Mouse (Mus musculus) ovary, postnatal 36 days (tissue): ENCODE measurements around the gene Hist3h2a.

Experiments used
- DNase-seq: peaks from one replicate; pipeline ENCODE4 v3.0.0; 2022; ENCODE audit warnings: low spot score, mixed read lengths

Gene Hist3h2a

GRCm38 (mm10) chr11:58993091-58993670 is 38.7 kb downstream of the Hist3h2a start:
- no peak for DNase-seq

GRCm38 (mm10) chr11:58994337-58994826 is 39.9 kb downstream of the Hist3h2a start:
- peak; percentile 41 for DNase-seq

DNA sequence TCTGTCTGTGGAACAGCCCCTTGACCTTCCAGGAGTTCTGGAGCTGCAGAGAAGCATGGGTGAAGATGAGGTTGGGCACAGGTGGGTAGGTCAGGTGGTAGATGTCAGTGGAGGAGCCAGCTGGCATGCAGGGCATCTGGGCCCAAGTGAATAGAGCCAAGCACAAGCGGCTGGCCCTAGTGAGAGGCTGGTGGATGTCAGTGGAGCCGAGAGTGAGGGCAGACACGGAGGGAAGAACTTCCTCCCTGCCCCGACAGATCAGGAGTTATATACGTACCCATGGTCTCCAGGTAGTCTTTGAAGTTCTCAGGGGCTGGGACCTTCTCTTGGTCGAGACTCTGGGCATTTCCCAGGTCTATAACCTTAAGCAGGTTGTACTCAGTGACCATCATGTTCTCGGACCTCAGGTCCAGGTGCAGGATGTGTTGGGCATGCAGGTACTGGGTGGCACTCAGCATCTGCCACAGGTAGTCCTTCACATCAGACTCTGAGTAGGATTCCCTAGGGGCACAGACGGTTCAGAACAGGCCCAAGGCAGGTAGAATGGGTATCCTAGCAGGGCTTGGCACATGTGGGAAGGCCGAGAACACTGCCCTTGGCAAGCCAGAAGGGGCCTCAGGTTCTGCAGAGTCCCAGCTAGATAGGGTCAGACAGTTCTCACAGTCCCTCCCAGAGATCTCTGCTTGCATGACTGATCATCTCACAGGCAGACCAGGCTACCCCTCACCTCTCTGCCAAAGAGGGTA is 40.7 kb downstream of the Hist3h2a start:
- DNase-seq, result no peak

DNA sequence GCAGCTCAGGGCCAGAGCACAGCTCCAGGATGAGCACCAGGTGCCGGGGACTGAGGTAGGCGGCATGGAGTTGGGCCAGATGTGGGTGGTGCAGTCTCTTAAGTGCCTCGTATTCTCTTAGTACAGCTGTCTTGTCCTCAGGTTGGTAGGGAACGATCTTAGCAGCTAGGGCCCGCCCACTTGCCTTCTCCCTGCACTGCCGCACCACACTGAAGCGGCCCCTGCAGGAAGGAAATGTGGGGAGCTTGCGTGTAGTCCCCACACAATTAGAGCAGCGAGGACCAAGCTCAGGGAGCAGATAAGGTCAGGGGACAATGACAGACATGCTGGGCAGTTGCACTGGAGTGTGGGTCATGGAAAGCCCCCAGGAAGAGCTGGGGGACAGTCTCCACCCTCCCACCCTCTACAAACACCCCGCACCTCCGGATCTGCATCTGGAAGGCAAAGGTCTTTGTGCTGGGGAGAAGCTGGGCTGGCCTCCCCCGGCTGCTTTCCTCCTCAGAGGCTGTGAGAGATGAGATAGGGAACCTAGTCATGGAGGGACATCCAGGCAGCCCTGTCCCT is 41.4 kb downstream of the Hist3h2a start:
- no peak for DNase-seq

GRCm38 (mm10) chr11:58997541-58997940 is 43.1 kb downstream of the Hist3h2a start:
- DNase-seq, result no peak

- DNase-seq, result no peak
These were observed 44.7 kb downstream of the Hist3h2a start for GRCm38 (mm10) chr11:58999158-58999557.

DNA sequence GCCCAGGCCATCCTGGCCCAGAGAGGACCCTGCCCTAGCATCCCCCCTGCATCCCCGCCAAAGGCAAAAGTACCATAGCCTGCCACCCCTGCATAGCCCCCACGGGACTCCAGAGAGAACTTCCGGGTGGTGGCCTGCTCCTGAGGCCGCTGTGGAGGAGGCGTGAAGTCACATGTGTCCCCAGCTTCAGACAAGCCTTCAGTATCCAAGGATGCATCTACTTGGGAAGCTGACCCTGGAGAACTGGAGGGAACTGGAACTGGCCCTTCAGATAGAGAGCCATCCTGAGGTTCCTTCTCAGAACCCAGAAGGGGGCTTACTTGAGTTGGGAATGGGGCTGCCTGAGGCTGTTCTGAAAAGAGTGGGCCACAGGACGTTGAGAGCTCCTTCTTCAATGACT is 45.3 kb downstream of the Hist3h2a start:
- DNase-seq, result no peak

DNA sequence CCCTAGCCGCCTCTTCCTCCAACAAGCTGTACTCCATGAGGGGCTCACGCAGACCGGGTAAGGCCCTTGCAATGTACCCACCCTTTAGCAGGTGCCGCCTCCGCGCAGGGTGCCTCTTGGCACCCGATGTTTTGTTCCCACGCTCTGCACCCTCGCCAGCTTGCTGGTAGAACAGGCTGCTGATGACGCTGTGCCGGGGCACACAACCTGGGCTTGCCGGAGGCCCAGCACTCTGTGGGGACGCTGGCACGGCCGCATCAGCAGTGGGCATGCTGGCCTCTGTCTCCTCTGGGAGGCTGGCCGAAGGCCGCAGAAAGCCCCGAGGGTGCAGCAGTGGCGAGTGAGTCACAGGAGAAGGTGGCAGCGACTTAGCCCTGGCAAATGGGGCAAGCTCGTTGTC is 46.1 kb downstream of the Hist3h2a start:
- DNase-seq, result no peak

DNA sequence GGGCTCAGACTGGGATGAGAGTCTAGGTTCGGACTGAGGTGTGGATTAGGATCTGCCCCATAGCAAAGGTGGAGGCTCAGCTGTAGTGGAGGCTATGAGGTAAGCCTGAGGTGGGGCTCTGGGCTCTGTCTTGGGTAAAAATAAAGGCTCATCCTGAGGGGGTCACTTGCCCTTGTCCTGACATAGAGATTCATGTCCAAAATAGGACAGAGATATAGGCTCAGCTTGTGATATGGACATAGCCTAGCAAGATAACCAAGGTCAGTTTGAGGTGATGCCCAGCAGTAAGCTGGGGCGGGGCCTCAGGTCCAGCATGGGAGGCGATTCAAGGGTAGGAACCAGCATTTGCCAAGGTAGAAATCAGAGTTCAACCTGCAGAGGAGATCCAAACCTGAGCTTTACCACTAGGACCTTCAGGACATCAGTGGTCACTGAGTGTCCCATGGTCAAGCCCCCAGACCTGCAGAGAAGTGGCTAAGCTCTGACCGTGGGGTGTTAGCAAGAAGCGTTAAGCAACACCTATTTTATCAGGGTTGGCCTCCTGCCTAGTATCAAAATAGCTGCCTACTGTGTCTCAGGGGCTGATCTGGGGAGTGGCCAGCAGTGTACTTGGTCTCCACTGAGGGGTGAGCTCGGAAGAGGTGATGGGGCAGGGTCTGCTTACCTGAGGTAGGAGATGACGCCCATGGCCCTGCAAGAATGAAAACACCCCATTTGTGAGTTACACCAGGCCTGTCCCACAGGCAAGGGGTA is 48.0 kb downstream of the Hist3h2a start:
- no peak for DNase-seq
